Mouse (Mus musculus) small intestine, adult 2 months (tissue): ENCODE results near the gene Slc12a8. TPM values are rescaled to one million over a fixed set of nuclear protein-coding genes. Genes with fewer than 3 reads are reported as not detected.

Source experiments
- H3K27ac ChIP-seq: fragments of 200-500 bp; 2 replicates; pipeline ENCODE4 v1.5.1; 2012; ENCODE audit warnings: low read depth, low read length, control low read depth, inconsistent platforms; ENCODE audit not compliant: insufficient read depth
- H3K27me3 ChIP-seq: fragments of 200-500 bp; 2 replicates; pipeline ENCODE4 v1.6.1; 2012; ENCODE audit warnings: mild to moderate bottlenecking, moderate library complexity, low read length, inconsistent platforms; ENCODE audit not compliant: control insufficient read depth, insufficient read depth
- H3K36me3 ChIP-seq: fragments of 200-500 bp; 2 replicates; pipeline ENCODE4 v1.6.1; 2012; ENCODE audit warnings: mild to moderate bottlenecking, low read length, control low read depth, inconsistent platforms; ENCODE audit not compliant: control insufficient read depth, insufficient read depth
- H3K4me1 ChIP-seq: fragments of 200-500 bp; 2 replicates; pipeline ENCODE4 v1.6.1; 2012; ENCODE audit warnings: low read length, inconsistent platforms, mixed read lengths; ENCODE audit not compliant: control insufficient read depth, insufficient read depth, insufficient read length
- H3K4me3 ChIP-seq: fragments of 200-500 bp; 2 replicates; pipeline ENCODE4 v1.5.1; 2012; ENCODE audit warnings: low read depth, mild to moderate bottlenecking, control low read depth, inconsistent platforms, low read length, moderate library complexity
- CTCF ChIP-seq: fragments of 200-500 bp; IDR thresholded peaks from 2 replicates; pipeline ENCODE4 v1.5.1; 2012; ENCODE audit warnings: low read depth, mild to moderate bottlenecking, control low read depth, inconsistent platforms, low read length, moderate library complexity, mixed read lengths; ENCODE audit not compliant: insufficient replicate concordance, insufficient read length; ENCODE audit errors: extremely low read depth
- POLR2A ChIP-seq: fragments of 200-500 bp; IDR thresholded peaks from 2 replicates; pipeline ENCODE4 v1.6.1; 2012; ENCODE audit warnings: low read depth, mild to moderate bottlenecking, control low read depth, inconsistent platforms, low read length, moderate library complexity
- WGBS: fragments of 180-500 bp; shearing (Covaris S2); methylation state at CpG from one replicate; pipeline ENCODE4 v1.1.7; 2018; 5-methylcytosine and 5-hydroxymethylcytosine counted together
- polyA plus RNA-seq: library from polyadenylated mRNA; depleted of rRNA; stranded (reverse); fragments of >200 nt; gene quantifications from 2 replicates; pipeline ENCODE4 v1.2.3, GENCODE M21; 2012

The Slc12a8 gene
- polyA plus RNA-seq, 1 experiment = 46.7 TPM

DNA sequence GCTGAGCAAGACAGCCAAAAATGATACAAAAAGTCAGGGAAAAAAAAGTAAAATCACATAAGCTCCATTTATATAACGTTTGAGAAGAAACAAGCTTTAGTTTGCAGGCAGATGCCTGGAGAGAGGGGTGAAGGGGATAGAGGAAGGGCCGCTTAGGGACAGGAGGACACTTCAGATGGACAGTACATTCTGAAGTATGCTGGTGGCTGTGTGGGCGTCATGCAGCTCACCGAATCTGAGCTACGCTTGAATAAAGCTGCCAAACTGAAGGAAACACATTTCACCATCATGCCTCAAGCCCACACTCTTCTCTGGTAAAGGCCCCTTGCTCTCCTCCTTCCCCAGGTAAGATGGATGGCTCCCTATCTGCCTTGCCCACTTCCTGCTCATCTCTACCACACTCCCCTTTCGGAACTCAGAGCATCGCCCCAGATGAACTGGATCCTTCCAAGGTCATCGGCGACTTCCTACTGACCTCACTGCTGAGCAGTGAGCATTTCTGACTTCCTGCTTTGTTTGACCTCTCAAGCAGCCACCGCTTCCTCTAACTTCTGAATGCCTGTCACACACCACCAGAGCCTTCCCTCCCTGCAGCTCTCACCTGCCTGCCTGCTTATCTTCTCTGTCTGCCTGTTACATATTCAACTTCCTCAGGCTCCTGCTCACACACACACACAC lies 74.4 kb downstream of the Slc12a8 start:
- whole genome bisulfite sequencing = 79% methylated on average over 10 of the region's 10 CpGs
- no peak overlapping the region for H3K4me3 ChIP-seq
- no peak overlapping the region for H3K27ac ChIP-seq

DNA sequence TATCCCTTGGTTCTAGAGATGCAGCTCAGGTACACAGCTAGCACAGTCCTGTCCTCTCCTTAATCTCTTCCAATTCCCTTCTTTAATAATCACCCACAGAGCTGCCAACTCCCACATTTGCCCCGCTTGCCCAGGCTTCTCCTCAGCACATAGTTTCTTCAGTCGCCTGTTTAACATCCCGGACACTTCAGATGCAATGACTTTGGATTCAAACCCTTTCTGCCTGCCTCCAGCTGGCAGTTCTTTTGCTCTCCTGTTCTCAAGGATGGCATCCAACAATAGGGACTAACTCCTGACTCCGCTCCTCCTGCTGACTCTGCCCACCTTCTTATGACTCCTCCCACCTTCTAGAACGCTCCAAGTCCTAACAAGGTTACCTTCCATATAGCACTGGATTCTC lies 75.2 kb downstream of the Slc12a8 start:
- no peak for TF ChIP-seq POLR2A
- no peak for TF ChIP-seq CTCF
- peaks cover 26% of the 10 kb centered on the region for H3K4me1 ChIP-seq
- no peaks in the 10 kb centered on the region for H3K27me3 ChIP-seq
- 95% methylated on average over 5 of the region's 5 CpGs for WGBS
- H3K4me3 ChIP-seq = no peak overlapping the region
- H3K36me3 ChIP-seq = no peaks in the 10 kb centered on the region
- H3K27ac ChIP-seq = no peak overlapping the region

More for the DNA sequence above, 74.4 kb downstream of the Slc12a8 start:
- Histone ChIP-seq H3K4me1 (peaks cover 25% of the 10 kb centered on the region), H3K27me3 (no peaks in the 10 kb centered on the region), H3K36me3 (no peaks in the 10 kb centered on the region)
- TF ChIP-seq POLR2A = no peak
- 0 out of 2 replicates have a peak, but pooled peaks have one; percentile 4 for TF ChIP-seq CTCF

DNA sequence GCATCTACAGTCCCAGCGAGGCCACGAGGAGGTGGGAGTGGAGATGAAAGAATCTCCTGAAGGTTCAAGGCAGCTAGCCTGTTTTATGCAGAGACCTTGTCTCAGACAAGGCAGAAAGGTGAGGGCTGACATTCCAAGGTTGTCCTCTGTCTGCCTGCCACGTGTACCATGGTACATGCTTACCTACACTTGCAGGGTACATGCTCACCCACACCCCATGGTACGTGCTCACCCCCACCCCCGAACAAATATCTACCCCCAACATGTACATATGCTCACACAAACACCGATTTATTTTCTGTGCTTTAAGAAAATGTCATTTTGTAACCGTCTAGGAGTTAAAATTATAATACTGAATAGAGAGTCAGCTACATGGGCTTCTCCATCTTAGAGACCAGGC lies 76.3 kb downstream of the Slc12a8 start:
- TF ChIP-seq POLR2A = no peak
- no peak for TF ChIP-seq CTCF
- Histone ChIP-seq H3K27me3 (no peaks in the 10 kb centered on the region), H3K36me3 (no peaks in the 10 kb centered on the region), H3K27ac (peak overlapping the region; percentile 11; the same call in 1 of the 2 replicates), H3K4me1 (peaks cover 26% of the 10 kb centered on the region), H3K4me3 (no peak overlapping the region)
- WGBS = 87% methylated on average over 7 of the region's 7 CpGs

DNA sequence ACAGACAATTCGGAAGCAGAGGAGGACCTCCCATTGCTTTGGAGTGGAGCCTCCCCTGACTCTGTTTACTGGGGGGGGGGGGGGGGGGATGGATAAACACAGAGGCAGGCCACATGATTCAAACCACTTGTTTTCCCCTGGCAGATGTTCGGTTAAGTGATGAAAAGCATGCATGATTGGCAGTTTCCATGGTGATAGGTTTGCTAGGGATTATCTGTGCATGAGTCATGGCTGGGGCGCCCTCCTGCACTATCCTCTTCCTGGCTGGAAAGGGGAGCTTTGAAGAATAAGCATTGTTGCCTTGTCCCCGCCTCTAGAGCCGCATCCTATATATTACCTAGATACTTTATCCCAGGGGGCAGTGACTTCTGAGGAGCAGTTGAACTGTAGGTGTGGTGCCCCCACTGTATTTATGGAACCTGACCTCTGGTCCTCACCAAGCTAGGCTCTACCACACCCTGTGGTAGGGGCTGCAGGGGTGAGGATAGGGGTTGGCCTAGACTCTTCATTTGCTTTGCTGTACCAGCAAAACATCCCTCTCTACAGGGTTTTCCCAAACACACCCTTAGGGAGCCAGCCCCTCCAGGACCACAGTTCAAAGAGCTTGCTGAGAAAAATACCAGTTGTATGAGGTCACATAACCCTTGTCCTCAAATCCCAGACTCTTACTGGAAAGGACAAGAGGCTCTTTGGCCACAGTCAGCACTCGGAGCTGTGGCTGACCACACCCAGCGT lies 77.1 kb downstream of the Slc12a8 start:
- no peak overlapping the region for H3K4me3 ChIP-seq
- peak overlapping the region; percentile 100 for H3K27ac ChIP-seq
- H3K27me3 ChIP-seq = no peaks in the 10 kb centered on the region
- H3K36me3 ChIP-seq = no peaks in the 10 kb centered on the region
- H3K4me1 ChIP-seq = peaks cover 26% of the 10 kb centered on the region
- 33% methylated on average over 7 of the region's 7 CpGs for WGBS
- no peak for TF ChIP-seq CTCF
- no peak for TF ChIP-seq POLR2A

DNA sequence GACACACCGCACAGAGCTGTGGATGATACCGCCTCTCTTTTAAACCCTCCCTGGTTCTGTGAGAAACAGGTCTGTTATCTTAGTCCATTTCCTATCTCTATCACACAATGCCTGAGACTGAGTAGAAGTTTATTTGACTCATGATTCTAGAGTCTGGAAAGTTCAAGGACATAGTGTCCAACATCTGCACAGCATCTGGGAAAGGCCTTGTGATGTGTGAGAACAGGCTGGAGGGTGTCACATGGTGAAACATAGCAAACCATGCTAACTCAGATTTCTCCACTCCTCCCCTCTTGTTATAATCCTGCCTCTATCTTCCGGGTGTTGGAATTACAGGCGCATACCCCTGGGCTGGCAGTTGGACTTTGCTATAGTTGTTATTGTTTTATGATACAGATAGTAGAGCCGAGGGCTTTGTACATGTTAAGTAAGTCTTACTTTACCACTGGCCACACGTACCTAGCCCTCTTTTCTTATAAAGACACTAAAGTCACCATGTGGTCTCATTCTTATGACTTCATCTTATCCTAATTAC lies 78.2 kb downstream of the Slc12a8 start:
- Histone ChIP-seq H3K27ac (peak overlapping the region; percentile 100), H3K27me3 (no peaks in the 10 kb centered on the region), H3K4me3 (no peak overlapping the region), H3K36me3 (no peaks in the 10 kb centered on the region), H3K4me1 (peaks cover 26% of the 10 kb centered on the region)
- TF ChIP-seq CTCF (no peak), POLR2A (no peak)
- 34% methylated on average over 6 of the region's 6 CpGs for WGBS

DNA sequence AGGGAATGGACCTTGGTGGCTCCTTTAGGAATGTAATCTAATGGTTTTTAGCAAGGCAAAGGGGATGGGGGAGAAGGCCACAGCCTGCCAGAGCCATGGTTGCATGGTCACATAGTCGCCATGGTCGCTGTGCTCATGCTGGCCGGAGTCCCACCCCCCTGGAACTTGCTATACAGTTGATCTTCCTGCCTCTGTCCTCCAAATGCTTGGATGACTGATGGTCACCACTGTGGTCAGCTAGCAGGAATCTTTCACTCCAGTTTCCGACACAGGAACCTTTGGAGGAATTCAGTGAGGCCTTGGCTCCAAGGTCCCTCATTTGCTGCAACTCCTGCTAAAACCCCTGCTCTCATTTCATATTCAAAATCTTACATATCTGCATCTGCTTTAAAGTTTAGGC lies 79.1 kb downstream of the Slc12a8 start:
- no peaks in the 10 kb centered on the region for H3K27me3 ChIP-seq
- H3K27ac ChIP-seq = peak overlapping the region; percentile 88
- no peaks in the 10 kb centered on the region for H3K36me3 ChIP-seq
- WGBS = 86% methylated on average over 4 of the region's 4 CpGs
- no peak for TF ChIP-seq POLR2A
- no peak for TF ChIP-seq CTCF
- H3K4me3 ChIP-seq = no peak overlapping the region
- peaks cover 26% of the 10 kb centered on the region for H3K4me1 ChIP-seq

DNA sequence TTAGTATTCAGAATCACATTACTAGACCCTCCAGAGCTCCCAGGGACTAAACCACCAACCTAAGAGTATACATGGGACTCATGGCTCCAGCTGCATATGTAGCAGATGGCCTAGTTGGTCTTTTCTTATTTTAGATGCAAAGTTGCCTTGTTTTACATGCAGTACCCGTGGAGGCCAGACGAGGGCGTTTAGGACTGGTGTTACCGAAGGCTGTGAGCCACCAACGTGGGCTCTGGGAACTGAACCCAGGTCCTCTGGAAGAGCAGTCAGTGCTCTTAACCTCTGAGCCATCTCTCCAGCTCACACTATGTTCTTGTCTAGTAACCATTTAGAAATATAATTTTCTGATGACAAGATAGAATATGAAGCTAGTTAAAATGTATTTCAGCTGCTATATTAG lies 83.1 kb downstream of the Slc12a8 start:
- no peak overlapping the region for H3K4me3 ChIP-seq
- TF ChIP-seq POLR2A (no peak), CTCF (peak; percentile 62; the same call in 1 of the 2 replicates)
- H3K27me3 ChIP-seq = no peaks in the 10 kb centered on the region
- H3K36me3 ChIP-seq = no peaks in the 10 kb centered on the region
- H3K4me1 ChIP-seq = peaks cover 7% of the 10 kb centered on the region
- H3K27ac ChIP-seq = no peak overlapping the region
- 23% methylated on average over 5 of the region's 5 CpGs for WGBS
